24 mouse cellular contexts compared by ENCODE assay signal in the genomic region with DNA sequence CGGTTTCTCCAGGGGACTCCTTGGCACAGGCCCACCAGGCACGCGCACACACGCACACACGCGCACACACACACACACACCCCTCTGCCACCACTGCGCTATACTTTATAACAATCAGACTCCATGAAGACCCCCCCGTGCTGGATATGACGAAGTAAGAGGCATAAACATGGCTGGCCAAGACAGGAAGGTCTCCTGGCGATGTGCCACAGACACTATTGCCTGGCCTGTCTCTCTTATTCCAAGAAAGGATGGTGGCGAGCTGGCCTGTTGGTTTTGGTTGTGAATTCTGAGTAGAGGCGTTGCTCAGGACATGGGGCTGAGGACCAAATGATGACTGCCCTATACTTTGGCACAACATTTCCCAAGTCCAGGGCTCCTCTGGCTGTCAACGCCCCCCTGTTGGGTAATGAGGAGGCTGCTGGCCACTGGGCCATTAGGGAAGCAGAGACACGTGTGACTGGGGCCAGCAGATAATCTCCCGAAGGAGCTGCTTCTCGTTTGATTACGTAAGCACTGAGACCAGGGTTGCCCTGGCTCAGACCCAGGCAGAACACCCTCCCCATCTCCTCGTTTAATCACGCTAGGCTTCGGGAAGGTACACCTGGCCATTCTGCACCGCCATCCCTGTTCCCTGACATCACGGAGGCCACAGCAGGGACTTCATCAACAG. TPM values are rescaled to one million over a fixed set of nuclear protein-coding genes. Genes with fewer than 3 reads are reported as not detected.
DNase-seq lines count a peak whose midpoint lies in the region; ATAC-seq and TF ChIP-seq lines count a peak whose summit lies in the region.
"Had no signal": no experiment of that assay in that cellular context is flagged by ENCODE, and none has a peak within 500 bp of the region (broad histone marks: within the 10 kb centered on the region; RNA-seq: fewer than 3 reads in every experiment).

No protein-coding gene starts in this region.

- no peaks in the 10 kb centered on the region for H3K9me3 ChIP-seq in heart, embryonic 15.5 days (replicated peaks)
- no peaks in the 10 kb centered on the region for H3K9me3 ChIP-seq in lung, postnatal 0 days (ENCODE audit: low read length)
- H3K9me3 ChIP-seq: embryonic facial prominence, embryonic 15.5 days; forebrain, embryonic 12.5 days; limb, embryonic 15.5 days; megakaryocyte, embryonic 14.5 days had no signal

- 0 out of 2 replicates have a peak, but pooled peaks have one; percentile 29 for ATAC-seq in heart, embryonic 15.5 days (replicated peaks; ENCODE audit: insufficient number of reproducible peaks, insufficient read depth, low FRiP score, low read depth)
- ATAC-seq in lung, postnatal 0 days = peak; percentile 37
- peak; percentile 77 for ATAC-seq in megakaryocyte, adult 5-6 weeks (ENCODE audit: poor library complexity, severe bottlenecking)
- ATAC-seq: activated CD4-positive, CD25-positive, alpha-beta regulatory T cell, adult 4 months; hindbrain, postnatal 0 days; Patski had no signal

- H3K27ac ChIP-seq in heart, embryonic 15.5 days = no peak overlapping the region
- no peak overlapping the region for H3K27ac ChIP-seq in lung, postnatal 0 days (ENCODE audit: low read length)
- H3K27ac ChIP-seq: embryonic facial prominence, embryonic 15.5 days; forebrain, embryonic 12.5 days; hindbrain, postnatal 0 days; limb, embryonic 15.5 days had no signal

- 70% methylated on average over 22 of the region's 22 CpGs for WGBS in heart, embryonic 15.5 days
- 60% methylated on average over 22 of the region's 22 CpGs for WGBS in lung, postnatal 0 days

- H3K36me3 ChIP-seq in heart, embryonic 15.5 days = no peaks in the 10 kb centered on the region
- H3K36me3 ChIP-seq in lung, postnatal 0 days (ENCODE audit: insufficient read depth, low read length) = no peaks in the 10 kb centered on the region
- H3K36me3 ChIP-seq: embryonic facial prominence, embryonic 15.5 days had no signal

- TF ChIP-seq EP300 in lung, postnatal 0 days (IDR thresholded peaks at IDR 0.05) = no peak; the same call in 1 of the 2 replicates

- H3K4me3 ChIP-seq in heart, embryonic 15.5 days = no peak overlapping the region
- no peak overlapping the region for H3K4me3 ChIP-seq in lung, postnatal 0 days (ENCODE audit: low read depth, low read length)
- H3K4me3 ChIP-seq: embryonic facial prominence, embryonic 15.5 days; forebrain, embryonic 12.5 days; limb, embryonic 15.5 days; megakaryocyte, embryonic 14.5 days had no signal

- no peaks in the 10 kb centered on the region for H3K27me3 ChIP-seq in heart, embryonic 15.5 days
- H3K27me3 ChIP-seq in lung, postnatal 0 days (replicated peaks; ENCODE audit: insufficient read depth, low read length) = no peaks in the 10 kb centered on the region
- H3K27me3 ChIP-seq: embryonic facial prominence, embryonic 15.5 days; forebrain, embryonic 12.5 days; limb, embryonic 15.5 days; megakaryocyte, embryonic 14.5 days; Patski had no signal

- peaks cover 31% of the 10 kb centered on the region for H3K4me1 ChIP-seq in heart, embryonic 15.5 days (replicated peaks)
- H3K4me1 ChIP-seq in lung, postnatal 0 days (ENCODE audit: insufficient read depth, low read depth, low read length) = peaks cover 14% of the 10 kb centered on the region
- H3K4me1 ChIP-seq: forebrain, embryonic 12.5 days had no signal

- H3K4me2 ChIP-seq in heart, embryonic 15.5 days = no peak overlapping the region
- no peak overlapping the region for H3K4me2 ChIP-seq in lung, postnatal 0 days (replicated peaks; ENCODE audit: low read depth, low read length)
- H3K4me2 ChIP-seq: embryonic facial prominence, embryonic 15.5 days; forebrain, embryonic 12.5 days; heart, embryonic 11.5 days; limb, embryonic 15.5 days had no signal

- H3K9ac ChIP-seq in heart, embryonic 15.5 days = no peak overlapping the region
- H3K9ac ChIP-seq in lung, postnatal 0 days (replicated peaks; ENCODE audit: low read depth) = no peak overlapping the region
- H3K9ac ChIP-seq: embryonic facial prominence, embryonic 15.5 days; forebrain, embryonic 12.5 days; limb, embryonic 15.5 days had no signal

- TF ChIP-seq CTCF in lung, postnatal 0 days (IDR thresholded peaks at IDR 0.05) = no peak

- no peak for DNase-seq in heart, postnatal 4 days
- peak; percentile 33 for DNase-seq in lung, postnatal 0 days (ENCODE audit: low spot score)
- no peak for DNase-seq in lung, postnatal 14 days
- DNase-seq in adipocyte (ENCODE audit: low spot score) = peak; percentile 39
- DNase-seq in spleen, adult 18-20 months = no peak
- DNase-seq in cerebellum, adult 11-12 months = no peak
- DNase-seq: adrenal gland, postnatal 25 days; cerebellum, adult 9-10 months; embryo, embryonic 11 days; gastrocnemius, postnatal 14 days; kidney, adult 18-20 months; kidney, postnatal 4 days; right cerebral cortex, postnatal 4 days; thymus, postnatal 36 days had no signal

RNA-seq across cellular contexts. Expression of a gene that starts 36.1 kb away (rescaled TPM):
- 13.6 and 17.1 TPM in 2 replicates for polyA plus RNA-seq in heart, embryonic 15.5 days (2015; fragmentation: Nextera tagmentation; extraction: Ambion mirVana)
- 10 to 100 TPM; 32.6 to 34.6 TPM for total RNA-seq in heart, postnatal 4 days (2021)
- 5.8 and 6.0 TPM in 2 replicates for polyA plus RNA-seq in lung, postnatal 0 days (2015; fragmentation: Nextera tagmentation; extraction: Ambion mirVana)
- total RNA-seq in megakaryocyte, adult 5-6 weeks (2015) = 17.2 and 18.6 TPM in 2 replicates
- 7.6 and 12.3 TPM in 2 replicates for total RNA-seq in megakaryocyte, adult 5-6 weeks (2017)

Comparison
In these comparisons a context has a peak if more than half of its experiments do, and no peak if none do; other contexts are left out.
1. DNase-seq: peak in lung, postnatal 0 days (single experiment) and adipocyte (single experiment); none in heart, postnatal 4 days (single experiment), lung, postnatal 14 days (single experiment), spleen, adult 18-20 months (0 of 2) and cerebellum, adult 11-12 months (single experiment).
2. Peak in every context shown above with its lines, with median percentiles within 50 percentile points of each other: ATAC-seq.